Mouse (Mus musculus) stomach, postnatal 0 days (tissue): ENCODE measurements at regions not wholly inside any gene's neighbourhood (a gene's known extent, or its start where the extent isn't known, plus 50 kb on each side); places are given as distances from the start of the nearest gene placed in this dataset.

Source experiments
- CTCF ChIP-seq: IDR thresholded peaks from 2 replicates; pipeline ENCODE4 v1.5.1; 2016; ENCODE audit warnings: antibody characterized with exemption, low read depth, mild to moderate bottlenecking, moderate library complexity
- EP300 ChIP-seq: optimal IDR thresholded peaks from 2 replicates; pipeline ENCODE3; 2016; ENCODE audit warnings: antibody characterized with exemption

DNA sequence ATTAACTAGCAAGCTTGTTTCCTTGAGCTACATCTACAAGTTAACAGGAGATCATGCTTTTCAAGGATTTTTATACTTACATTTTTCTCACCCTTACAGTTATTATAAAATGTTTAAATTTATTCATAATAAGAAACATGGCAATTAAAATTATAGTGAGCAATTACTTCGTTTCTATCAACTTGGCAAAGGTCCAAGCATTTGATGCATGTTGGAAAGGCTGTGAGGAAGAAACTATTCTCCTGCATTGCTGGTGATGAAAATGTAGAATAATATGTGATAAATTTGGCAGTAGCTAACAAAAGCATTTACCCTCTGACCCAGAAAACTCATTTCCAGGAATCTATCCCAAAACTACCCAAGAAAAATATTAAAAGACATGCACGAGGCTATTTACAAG lies 114.8 kb upstream of the Vrk2 start:
- TF ChIP-seq CTCF: no peak
- no peak for TF ChIP-seq EP300
